Mouse (Mus musculus): ENCODE measurements around the gene Ap2a2. TPM values are rescaled to one million over a fixed set of nuclear protein-coding genes. Genes with fewer than 3 reads are reported as not detected.

Ap2a2 gene
- polyA plus RNA-seq, 1 experiment from 2014 or later = 30.8 TPM

GRCm38 (mm10) chr7:141678922-141679321 lies 116.9 kb downstream of the Ap2a2 start:
- Histone ChIP-seq H3K4me2 (replicated peaks; ENCODE audit: low read depth) (no peak overlapping the region), H3K36me3 (ENCODE audit: control insufficient read depth, insufficient read depth, low read length) (no peaks in the 10 kb centered on the region), H3K4me3 (ENCODE audit: low read depth, low read length) (no peak overlapping the region), H3K4me1 (replicated peaks; ENCODE audit: control insufficient read depth, insufficient read depth) (no peaks in the 10 kb centered on the region), H3K9ac (ENCODE audit: low read length) (no peak overlapping the region), H3K27ac (replicated peaks) (no peak overlapping the region), H3K9me3 (ENCODE audit: control insufficient read depth, low read length) (no peaks in the 10 kb centered on the region), H3K27me3 (ENCODE audit: control insufficient read depth, insufficient read depth, low read length) (no peaks in the 10 kb centered on the region)
- TF ChIP-seq CTCF (IDR thresholded peaks at IDR 0.05; ENCODE audit: low read depth) (no peak), EP300 (optimal IDR thresholded peaks at IDR 0.05) (no peak)
- ATAC-seq (ENCODE audit: low FRiP score, low TSS enrichment) (no peak), DNase-seq (ENCODE audit: low spot score) (no peak)
- WGBS = 80% methylated on average over 4 of the region's 4 CpGs

Small RNA genes within 50 kb of the gene (microRNA-seq; reads per million reads assigned to microRNA genes)
- 0.96 reads per million for gene Mir7063

Other genes with a start within 250 kb of the Ap2a2 start
- 37.6 and 40.1 TPM in 2 replicates for gene Deaf1, start 234.5 kb upstream of the Ap2a2 start, polyA plus RNA-seq (2015; fragmentation: Nextera tagmentation; extraction: Ambion mirVana)
- 18.6 and 19.7 TPM in 2 replicates for gene Tmem80, start 234.4 kb upstream of the Ap2a2 start, polyA plus RNA-seq (2015; fragmentation: Nextera tagmentation; extraction: Ambion mirVana)
- gene Eps8l2, start 223.3 kb upstream of the Ap2a2 start, polyA plus RNA-seq (2015; fragmentation: Nextera tagmentation; extraction: Ambion mirVana) = 86.1 and 96.5 TPM in 2 replicates
- 459 and 468 TPM in 2 replicates for gene Taldo1, start 170.0 kb upstream of the Ap2a2 start, polyA plus RNA-seq (2015; fragmentation: Nextera tagmentation; extraction: Ambion mirVana)
- 30.8 and 33.8 TPM in 2 replicates for gene Gatd1, start 148.0 kb upstream of the Ap2a2 start, polyA plus RNA-seq (2015; fragmentation: Nextera tagmentation; extraction: Ambion mirVana)
- gene Cend1, start 132.7 kb upstream of the Ap2a2 start, polyA plus RNA-seq (2015; fragmentation: Nextera tagmentation; extraction: Ambion mirVana) = 2.0 and 2.5 TPM in 2 replicates
- 17.2 and 17.6 TPM in 2 replicates for gene Slc25a22, start 124.3 kb upstream of the Ap2a2 start, polyA plus RNA-seq (2015; fragmentation: Nextera tagmentation; extraction: Ambion mirVana)
- gene Pidd1, start 118.1 kb upstream of the Ap2a2 start, polyA plus RNA-seq (2015; fragmentation: Nextera tagmentation; extraction: Ambion mirVana) = 1.8 and 2.0 TPM in 2 replicates
- gene Rplp2, start 114.8 kb upstream of the Ap2a2 start, polyA plus RNA-seq (2015; fragmentation: Nextera tagmentation; extraction: Ambion mirVana) = 1,187 and 1,334 TPM in 2 replicates
- gene Pnpla2, start 107.0 kb upstream of the Ap2a2 start, polyA plus RNA-seq (2015; fragmentation: Nextera tagmentation; extraction: Ambion mirVana) = 82.1 and 88.0 TPM in 2 replicates
- 20.8 and 23.5 TPM in 2 replicates for gene Cracr2b, start 101.1 kb upstream of the Ap2a2 start, polyA plus RNA-seq (2015; fragmentation: Nextera tagmentation; extraction: Ambion mirVana)
- 22.6 and 27.5 TPM in 2 replicates for gene Cd151, start 94.8 kb upstream of the Ap2a2 start, polyA plus RNA-seq (2015; fragmentation: Nextera tagmentation; extraction: Ambion mirVana)
- gene Polr2l, start 87.0 kb upstream of the Ap2a2 start, polyA plus RNA-seq (2015; fragmentation: Nextera tagmentation; extraction: Ambion mirVana) = 53.4 and 60.2 TPM in 2 replicates
- 56.9 and 58.7 TPM in 2 replicates for gene Tspan4, start 86.9 kb upstream of the Ap2a2 start, polyA plus RNA-seq (2015; fragmentation: Nextera tagmentation; extraction: Ambion mirVana)
- gene Chid1, start 22.3 kb upstream of the Ap2a2 start, polyA plus RNA-seq (2015; fragmentation: Nextera tagmentation; extraction: Ambion mirVana) = 20.8 and 22.6 TPM in 2 replicates
- 11.3 and 13.6 TPM in 2 replicates for gene Muc6, start 93.1 kb downstream of the Ap2a2 start, polyA plus RNA-seq (2015; fragmentation: Nextera tagmentation; extraction: Ambion mirVana)
- gene Muc2, start 128.2 kb downstream of the Ap2a2 start, polyA plus RNA-seq (2015; fragmentation: Nextera tagmentation; extraction: Ambion mirVana) = 0.23 and 0.40 TPM in 2 replicates
- gene Muc5ac, start 226.8 kb downstream of the Ap2a2 start, polyA plus RNA-seq (2015; fragmentation: Nextera tagmentation; extraction: Ambion mirVana) = 2.9 and 3.3 TPM in 2 replicates